Mouse (Mus musculus) right cerebral cortex, adult 18-20 months (tissue): ENCODE results near the gene Alkbh2.

Experiments
- DNase-seq: peaks from one replicate; pipeline ENCODE4 v3.0.0; 2022; ENCODE audit warnings: mixed read lengths

The Alkbh2 gene

DNA sequence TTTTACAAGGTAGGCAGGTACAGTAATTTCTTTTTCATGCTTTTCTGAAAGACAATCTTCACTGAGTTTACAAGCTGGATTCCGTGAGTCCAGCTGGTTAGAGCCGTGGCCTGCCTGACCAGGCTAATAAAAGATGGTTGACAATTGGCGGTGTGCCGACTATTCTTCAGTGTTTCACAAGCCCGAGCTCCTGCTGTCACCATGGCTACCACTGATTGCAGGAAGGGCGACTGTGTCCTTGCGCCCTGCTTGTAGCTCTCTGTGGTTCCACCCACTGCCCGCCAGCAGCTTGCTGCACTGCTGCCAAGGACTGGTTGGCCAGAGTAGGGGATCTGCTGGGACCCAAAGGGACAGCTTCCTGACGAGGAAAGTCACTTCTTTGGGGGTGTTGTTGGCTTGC is 11.2 kb upstream of the Alkbh2 start:
- DNase-seq, result peak; percentile 78

GRCm38 (mm10) chr5:114138277-114139164 is 10.5 kb upstream of the Alkbh2 start:
- no peak for DNase-seq

GRCm38 (mm10) chr5:114137481-114138276 is 9.7 kb upstream of the Alkbh2 start:
- no peak for DNase-seq

GRCm38 (mm10) chr5:114135516-114135915 is 7.5 kb upstream of the Alkbh2 start:
- DNase-seq, result no peak

DNA sequence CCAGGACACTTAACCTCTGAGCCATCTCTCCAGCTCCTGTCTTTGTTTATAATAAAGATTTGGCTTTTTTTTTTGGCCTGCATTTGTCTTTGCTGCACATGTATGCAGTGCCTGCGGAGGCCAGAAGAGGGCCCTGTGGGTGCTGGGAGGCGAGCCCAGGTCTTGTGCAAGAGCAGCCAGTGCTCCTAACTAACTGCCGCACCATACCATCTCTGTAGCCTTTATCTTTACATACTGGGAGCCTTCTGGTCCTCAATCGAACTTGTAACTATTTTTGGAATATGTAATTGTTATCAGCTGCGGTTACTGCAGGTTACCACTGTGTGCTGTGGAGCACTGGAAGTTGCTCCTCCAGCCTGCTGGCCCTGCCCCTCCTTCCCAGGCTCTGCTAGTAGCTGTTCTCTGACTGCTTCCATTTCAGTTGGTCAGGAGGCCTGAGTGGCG is 6.1 kb upstream of the Alkbh2 start:
- DNase-seq, result peak; percentile 43

GRCm38 (mm10) chr5:114132841-114133240 is 4.8 kb upstream of the Alkbh2 start:
- DNase-seq, result no peak

- no peak for DNase-seq
Measured at GRCm38 (mm10) chr5:114131521-114131840, 3.5 kb upstream of the Alkbh2 start.

- DNase-seq, result peak; percentile 93
Measured at GRCm38 (mm10) chr5:114130698-114131520, 2.9 kb upstream of the Alkbh2 start.

- DNase-seq, result no peak
Measured at GRCm38 (mm10) chr5:114130211-114130605, 2.2 kb upstream of the Alkbh2 start, which contains the start of gene Ung. Gene Ung, plus strand, starts transcription at chr5:114130386.

DNA sequence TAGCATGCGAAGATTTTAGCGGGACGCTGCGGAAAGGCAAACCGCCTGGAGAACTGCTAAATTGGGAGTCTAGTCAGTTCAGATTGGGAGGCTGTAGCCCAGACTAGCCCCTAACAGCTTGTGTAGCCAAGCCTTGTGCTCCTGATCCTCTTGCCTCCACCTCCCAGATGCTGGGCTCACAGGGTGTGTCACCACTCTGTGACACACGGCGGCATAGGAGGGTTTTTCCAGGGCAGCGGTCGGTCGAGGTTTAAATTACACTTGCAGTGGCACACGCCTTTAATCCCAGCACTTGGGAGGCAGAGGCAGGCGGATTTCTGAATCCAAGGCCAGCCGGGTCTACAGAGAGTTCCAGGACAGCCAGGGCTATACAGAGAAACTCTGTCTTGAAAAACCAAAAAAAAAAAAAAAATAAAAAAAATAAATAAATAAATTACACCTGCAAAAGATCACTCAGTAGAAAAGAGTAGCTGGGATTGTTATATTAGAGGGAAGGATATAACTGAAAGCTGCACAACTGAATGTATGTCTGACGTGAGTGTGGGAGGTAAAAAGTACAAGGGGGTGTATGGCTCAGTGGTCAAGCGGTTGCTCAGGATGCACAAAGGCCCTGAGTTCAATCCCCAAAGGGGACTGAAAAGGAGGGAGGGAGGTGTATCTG is 1.7 kb upstream of the Alkbh2 start:
- no peak for DNase-seq

DNA sequence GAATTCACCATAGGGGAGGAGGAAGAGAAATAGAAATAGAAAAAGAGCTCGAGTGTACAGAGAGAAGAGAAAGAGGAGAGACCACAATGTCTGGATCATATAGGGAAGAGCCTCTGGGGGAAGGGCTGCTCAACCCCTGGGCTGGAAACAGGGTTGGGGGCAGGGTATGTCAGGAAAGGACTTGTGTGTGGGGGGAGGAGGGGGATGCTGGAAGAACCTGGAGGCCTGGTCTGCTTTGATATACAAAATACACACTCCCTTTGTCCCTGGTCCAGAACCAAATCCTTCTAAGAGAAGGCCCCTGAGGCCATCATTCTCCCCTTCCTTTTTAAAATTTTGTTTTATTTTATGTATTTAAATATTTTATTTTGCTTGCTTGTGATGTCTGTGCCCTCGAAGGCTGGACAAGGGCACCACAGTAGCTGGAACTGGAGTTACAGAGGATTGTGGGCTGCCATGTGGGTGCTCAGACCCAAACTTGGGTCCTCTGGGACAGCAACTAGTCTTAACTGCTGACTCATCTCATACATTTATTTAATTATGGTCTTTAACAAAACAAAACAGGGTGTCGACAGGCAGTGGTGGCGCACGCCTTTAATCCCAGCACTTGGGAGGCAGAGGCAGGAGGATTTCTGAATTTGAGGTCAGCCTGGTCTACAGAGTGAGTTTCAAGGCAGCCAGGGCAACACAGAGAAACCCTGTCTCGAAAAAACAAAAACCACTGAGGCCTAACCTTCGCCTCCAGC is 1.3 kb downstream of the Alkbh2 start:
- DNase-seq, result no peak

DNA sequence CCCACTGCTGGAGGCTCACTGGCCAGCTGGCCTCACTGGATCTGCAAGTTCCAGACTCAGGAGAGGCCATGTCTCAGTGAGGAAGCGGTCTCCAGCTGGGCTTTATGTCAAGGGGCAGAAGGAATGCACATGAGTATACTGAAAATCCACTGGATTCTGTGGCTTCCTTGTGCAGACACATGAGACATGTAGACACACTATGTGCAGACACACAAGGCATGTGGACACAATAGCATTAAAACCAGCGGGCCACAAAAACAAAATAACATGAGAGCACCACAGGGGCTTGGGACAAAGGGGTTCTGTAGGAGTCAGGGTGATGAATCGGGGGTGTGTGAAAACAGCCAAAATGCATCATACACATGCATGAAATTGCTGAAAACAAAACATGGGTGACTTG is 2.0 kb downstream of the Alkbh2 start:
- no peak for DNase-seq

- DNase-seq, result peak; percentile 32
Measured at GRCm38 (mm10) chr5:114119806-114120205, 8.2 kb downstream of the Alkbh2 start.

DNA sequence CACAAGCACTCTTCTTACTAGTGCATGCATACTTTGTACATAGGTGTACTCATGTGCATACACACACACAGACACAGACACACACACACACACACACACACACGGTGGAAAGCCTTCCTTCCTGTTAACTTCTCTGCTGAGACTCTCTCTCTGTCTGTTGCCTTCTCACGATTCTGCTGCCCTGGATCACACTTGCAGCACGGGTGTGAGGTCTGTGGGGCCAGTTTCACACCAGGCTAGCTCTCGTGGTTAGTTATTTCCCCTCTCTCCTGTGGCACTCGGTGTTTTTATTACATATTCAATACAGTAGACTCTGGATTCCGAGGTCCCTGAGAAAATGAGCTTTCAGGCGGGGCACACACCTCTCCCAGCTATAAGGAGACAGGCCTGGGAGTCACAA is 11.4 kb downstream of the Alkbh2 start:
- no peak for DNase-seq

GRCm38 (mm10) chr5:114115030-114115429 is 13.0 kb downstream of the Alkbh2 start:
- no peak for DNase-seq

DNA sequence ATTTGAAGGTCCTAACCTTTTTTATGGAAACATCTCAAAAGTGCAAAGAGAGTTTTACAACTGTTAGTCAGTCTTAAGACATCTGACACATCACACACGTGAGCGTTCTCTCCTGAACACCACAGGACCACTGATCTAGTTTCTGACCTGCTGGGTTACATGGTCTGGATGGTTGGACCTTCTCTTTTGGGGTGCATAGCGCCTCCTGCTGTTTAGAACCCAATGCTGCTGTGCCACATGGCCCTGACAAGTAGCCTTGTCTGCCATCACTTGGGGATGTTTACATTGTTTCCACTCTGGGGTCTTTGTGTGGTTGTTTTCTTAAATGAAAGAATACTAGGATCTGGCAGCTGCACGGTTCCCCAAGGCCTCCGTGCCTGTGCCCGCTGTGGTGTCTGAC is 14.7 kb downstream of the Alkbh2 start:
- no peak for DNase-seq

- DNase-seq, result no peak
Measured at GRCm38 (mm10) chr5:114106391-114106935, 21.6 kb downstream of the Alkbh2 start.

GRCm38 (mm10) chr5:114102807-114103206 is 25.2 kb downstream of the Alkbh2 start:
- peak; percentile 42 for DNase-seq

DNA sequence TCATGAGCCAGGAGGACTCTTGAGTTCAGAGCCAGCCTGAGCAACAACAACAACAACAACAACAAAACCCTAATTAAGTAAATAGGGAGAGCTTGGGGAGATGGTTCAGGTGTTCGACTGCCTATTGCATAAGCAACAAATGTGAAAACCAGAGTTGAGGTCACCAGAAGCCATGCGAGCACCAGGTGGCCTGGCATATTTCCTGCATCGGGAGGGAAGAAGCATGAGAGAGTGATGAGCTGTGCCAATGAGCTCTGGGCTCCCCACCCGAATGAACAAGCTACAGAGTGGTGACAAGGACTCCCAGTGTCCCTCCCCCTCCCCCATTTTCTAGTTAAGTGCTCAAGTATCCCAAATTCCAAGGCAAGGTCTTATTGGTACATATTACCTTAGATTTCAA is 26.1 kb downstream of the Alkbh2 start:
- DNase-seq, result no peak

GRCm38 (mm10) chr5:114100390-114101099 is 27.5 kb downstream of the Alkbh2 start:
- no peak for DNase-seq
